Mouse (Mus musculus) midbrain, embryonic 12.5 days (tissue): ENCODE data around the gene Micall2. TPM values are rescaled to one million over a fixed set of nuclear protein-coding genes. Genes with fewer than 3 reads are reported as not detected.

Experiments used
- ATAC-seq: fragments of 200-750 bp; cut with Nextera tagmentation; 2 replicates; pipeline ENCODE4 v1.8.0; 2017; ENCODE audit warnings: low read depth, moderate TSS enrichment, moderate library complexity; ENCODE audit not compliant: low FRiP score
- H3K27ac ChIP-seq: fragments of 300-500 bp; sonication (generic); replicated peaks from 2 replicates; pipeline ENCODE4 v1.5.1; 2016; ENCODE audit warnings: mild to moderate bottlenecking
- H3K27me3 ChIP-seq: fragments of 300-500 bp; sonication (generic); 2 replicates; pipeline ENCODE4 v1.6.1; 2016; ENCODE audit warnings: mild to moderate bottlenecking
- H3K36me3 ChIP-seq: fragments of 300-500 bp; sonication (generic); 2 replicates; pipeline ENCODE4 v1.6.1; 2016
- H3K4me1 ChIP-seq: fragments of 300-500 bp; sonication (generic); 2 replicates; pipeline ENCODE4 v1.6.1; 2016
- H3K4me2 ChIP-seq: fragments of 300-500 bp; sonication (generic); replicated peaks from 2 replicates; pipeline ENCODE4 v1.6.1; 2016; ENCODE audit warnings: mild to moderate bottlenecking, moderate library complexity
- H3K4me3 ChIP-seq: fragments of 300-500 bp; sonication (generic); 2 replicates; pipeline ENCODE4 v1.5.1; 2016; ENCODE audit warnings: mild to moderate bottlenecking
- H3K9ac ChIP-seq: fragments of 300-500 bp; sonication (generic); replicated peaks from 2 replicates; pipeline ENCODE4 v1.6.1; 2016; ENCODE audit warnings: mild to moderate bottlenecking, moderate library complexity
- H3K9me3 ChIP-seq: fragments of 300-500 bp; sonication (generic); 2 replicates; pipeline ENCODE4 v1.6.1; 2016; ENCODE audit warnings: mild to moderate bottlenecking
- WGBS: fragments of 180-500 bp; shearing (Covaris S2); methylation state at CpG from one replicate; pipeline ENCODE4 v1.1.7; 2016; 5-methylcytosine and 5-hydroxymethylcytosine counted together
- polyA plus RNA-seq: library from polyadenylated mRNA; unstranded; fragments of >200 nt; fragmentation: Nextera tagmentation; extraction: Ambion mirVana; gene quantifications from 2 replicates; pipeline ENCODE4 v1.2.1, GENCODE M21; 2016

Gene Micall2
- polyA plus RNA-seq, 1 experiment from 2014 or later, result 7.8 TPM

DNA sequence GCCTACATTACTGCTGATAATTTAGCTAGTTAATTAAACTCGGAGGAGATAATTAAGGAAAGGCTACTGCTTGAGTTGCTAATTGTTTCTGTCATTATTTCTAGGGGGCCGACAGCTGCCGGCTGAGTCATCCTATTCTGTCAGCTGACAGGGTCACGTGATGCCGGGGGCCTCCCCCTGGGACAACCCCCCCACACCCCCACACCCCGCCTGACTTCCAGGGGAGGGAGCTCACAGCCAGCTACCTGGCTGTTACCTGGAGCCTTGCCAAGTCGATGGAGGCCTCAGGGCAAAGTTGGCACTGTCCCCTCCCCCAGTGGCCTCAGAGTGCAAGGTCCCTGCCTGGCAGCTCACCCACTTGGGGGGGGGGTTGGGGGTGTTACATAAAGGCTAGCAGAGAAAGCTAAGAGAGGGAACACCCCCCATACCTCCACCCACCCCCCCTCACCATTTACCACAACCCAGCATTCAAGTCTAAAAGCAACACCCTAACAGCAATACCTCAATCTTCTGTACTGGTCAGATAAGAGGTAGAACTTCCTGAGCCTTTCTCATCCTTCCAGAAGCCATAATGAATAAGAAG is 41.1 kb downstream of the Micall2 start:
- no peak overlapping the region for H3K4me2 ChIP-seq
- H3K9me3 ChIP-seq, result no peaks in the 10 kb centered on the region
- no peak overlapping the region for H3K27ac ChIP-seq
- H3K4me1 ChIP-seq, result peaks cover 11% of the 10 kb centered on the region
- ATAC-seq, result no peak
- 45% methylated on average over 7 of the region's 7 CpGs for WGBS
- no peak overlapping the region for H3K4me3 ChIP-seq
- no peaks in the 10 kb centered on the region for H3K36me3 ChIP-seq
- H3K27me3 ChIP-seq, result no peaks in the 10 kb centered on the region
- no peak overlapping the region for H3K9ac ChIP-seq

DNA sequence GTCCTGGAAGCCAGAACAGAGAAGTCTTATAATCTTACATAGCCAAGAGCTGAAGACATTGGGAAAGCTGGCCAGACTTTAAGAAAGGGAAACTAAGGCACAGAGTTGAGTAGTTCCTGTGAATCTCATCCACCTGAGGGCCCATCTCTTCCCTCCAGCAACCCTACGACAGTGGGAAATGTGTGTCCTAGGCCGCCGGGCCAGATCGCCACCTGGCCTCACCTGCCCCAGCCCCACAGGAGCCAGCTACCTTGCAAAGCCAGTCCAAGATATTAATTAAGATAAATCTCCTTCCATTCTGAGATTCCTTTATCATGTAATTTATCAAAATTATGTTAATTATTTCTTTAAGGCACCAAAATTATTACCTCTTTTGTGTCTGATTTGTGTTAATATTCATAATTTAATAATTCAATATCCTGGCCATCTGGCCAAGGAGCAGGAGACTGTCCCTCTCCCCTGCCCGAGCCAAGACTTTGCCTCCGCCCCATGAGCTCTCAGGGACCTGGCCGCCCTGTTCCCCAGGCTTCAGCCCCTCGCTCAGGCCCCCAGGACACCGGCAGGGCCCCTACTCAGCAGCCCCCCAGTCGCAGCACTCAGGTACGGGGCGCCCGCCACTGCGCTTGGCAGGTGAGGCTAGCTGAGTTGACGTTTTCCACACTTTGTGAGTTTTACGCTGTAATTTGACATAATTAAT is 41.7 kb downstream of the Micall2 start:
- H3K4me2 ChIP-seq, result no peak overlapping the region
- peaks cover 11% of the 10 kb centered on the region for H3K4me1 ChIP-seq
- no peaks in the 10 kb centered on the region for H3K9me3 ChIP-seq
- no peaks in the 10 kb centered on the region for H3K36me3 ChIP-seq
- no peak overlapping the region for H3K27ac ChIP-seq
- WGBS, result 64% methylated on average over 16 of the region's 16 CpGs
- no peak overlapping the region for H3K4me3 ChIP-seq
- H3K27me3 ChIP-seq, result peaks cover 1% of the 10 kb centered on the region; the same call in 1 of the 2 replicates
- no peak overlapping the region for H3K9ac ChIP-seq
- no peak for ATAC-seq

DNA sequence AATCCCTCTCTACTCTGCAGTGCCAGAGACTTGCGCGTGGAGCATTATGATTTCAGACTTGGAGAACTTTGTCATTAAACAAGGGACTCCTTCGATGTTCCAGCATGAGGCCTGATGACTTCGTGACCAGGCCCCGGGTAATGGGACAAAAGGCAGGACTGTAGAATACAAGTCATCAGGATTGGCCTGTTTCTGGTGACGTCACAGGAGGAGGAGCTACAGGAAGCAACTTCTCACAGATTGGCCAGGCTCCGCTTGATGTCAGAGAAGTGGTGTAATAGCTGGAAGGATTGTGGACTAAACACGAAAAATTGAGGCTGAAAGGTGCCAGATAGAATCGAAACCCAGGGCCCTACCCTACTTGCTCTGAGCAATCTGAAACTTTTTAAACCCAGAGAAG is 45.3 kb downstream of the Micall2 start:
- no peak overlapping the region for H3K27ac ChIP-seq
- no peaks in the 10 kb centered on the region for H3K36me3 ChIP-seq
- H3K27me3 ChIP-seq, result peaks cover 28% of the 10 kb centered on the region
- WGBS, result 80% methylated on average over 9 of the region's 9 CpGs
- H3K4me2 ChIP-seq, result no peak overlapping the region
- ATAC-seq, result no peak
- no peak overlapping the region for H3K9ac ChIP-seq
- no peak overlapping the region for H3K4me3 ChIP-seq
- no peaks in the 10 kb centered on the region for H3K9me3 ChIP-seq
- H3K4me1 ChIP-seq, result peaks cover 16% of the 10 kb centered on the region

DNA sequence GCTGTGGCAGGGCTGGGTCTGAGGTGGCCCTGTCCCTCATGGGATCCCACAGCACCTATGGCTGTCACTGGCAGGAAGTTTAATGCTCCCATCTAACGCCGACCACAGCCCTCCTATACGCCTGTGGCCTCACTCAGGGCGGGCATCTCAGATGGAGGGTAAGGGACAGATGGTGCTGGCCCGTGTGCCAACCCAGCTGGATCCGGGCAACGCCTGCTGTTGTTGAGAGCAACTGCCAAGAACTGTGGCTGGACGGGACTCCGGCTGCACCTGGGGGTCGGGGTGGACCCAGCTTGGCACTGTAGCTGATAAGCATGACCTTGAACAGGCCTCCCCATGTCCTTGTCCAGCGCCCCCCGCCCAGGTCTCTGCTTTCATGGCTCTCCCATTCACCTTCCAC is 47.8 kb downstream of the Micall2 start:
- H3K4me3 ChIP-seq, result no peak overlapping the region
- no peak overlapping the region for H3K27ac ChIP-seq
- H3K9me3 ChIP-seq, result no peaks in the 10 kb centered on the region
- ATAC-seq, result no peak
- no peaks in the 10 kb centered on the region for H3K36me3 ChIP-seq
- H3K4me2 ChIP-seq, result no peak overlapping the region
- peaks cover 10% of the 10 kb centered on the region for H3K4me1 ChIP-seq
- H3K9ac ChIP-seq, result no peak overlapping the region
- H3K27me3 ChIP-seq, result peaks cover 52% of the 10 kb centered on the region
- WGBS, result 86% methylated on average over 12 of the region's 12 CpGs

- H3K27me3 ChIP-seq, result peaks cover 59% of the 10 kb centered on the region
- H3K36me3 ChIP-seq, result no peaks in the 10 kb centered on the region
- WGBS, result 8% methylated on average over 13 of the region's 13 CpGs
- H3K9ac ChIP-seq, result no peak overlapping the region
- H3K9me3 ChIP-seq, result no peaks in the 10 kb centered on the region
- peaks cover 17% of the 10 kb centered on the region for H3K4me1 ChIP-seq
- no peak overlapping the region for H3K4me2 ChIP-seq
- H3K4me3 ChIP-seq, result no peak overlapping the region
- no peak for ATAC-seq
- no peak overlapping the region for H3K27ac ChIP-seq
These were observed 48.5 kb downstream of the Micall2 start for GRCm38 (mm10) chr5:139687646-139688045.

GRCm38 (mm10) chr5:139686530-139687249 is 49.4 kb downstream of the Micall2 start:
- Histone ChIP-seq H3K4me1 (peaks cover 25% of the 10 kb centered on the region), H3K27ac (no peak overlapping the region), H3K4me2 (peak overlapping the region; percentile 8; the same call in 1 of the 2 replicates), H3K27me3 (peaks cover 69% of the 10 kb centered on the region), H3K9me3 (no peaks in the 10 kb centered on the region), H3K36me3 (no peaks in the 10 kb centered on the region), H3K9ac (no peak overlapping the region; the same call in 1 of the 2 replicates), H3K4me3 (no peak overlapping the region)
- 22% methylated on average over 21 of the region's 21 CpGs for WGBS
- ATAC-seq, result peak; percentile 85

GRCm38 (mm10) chr5:139683228-139683627 is 52.9 kb downstream of the Micall2 start:
- no peaks in the 10 kb centered on the region for H3K9me3 ChIP-seq
- no peak for ATAC-seq
- WGBS, result 2% methylated on average over 2 of the region's 2 CpGs
- no peaks in the 10 kb centered on the region for H3K36me3 ChIP-seq
- no peak overlapping the region for H3K4me3 ChIP-seq
- no peak overlapping the region for H3K9ac ChIP-seq
- peaks cover 83% of the 10 kb centered on the region for H3K27me3 ChIP-seq
- H3K4me1 ChIP-seq, result peaks cover 31% of the 10 kb centered on the region
- no peak overlapping the region for H3K4me2 ChIP-seq
- no peak overlapping the region for H3K27ac ChIP-seq

- Histone ChIP-seq H3K36me3 (no peaks in the 10 kb centered on the region), H3K4me3 (no peak overlapping the region), H3K9ac (0 out of 2 replicates have a peak overlapping the region, but pooled peaks have one; percentile 6), H3K27me3 (peaks cover 85% of the 10 kb centered on the region), H3K4me2 (peak overlapping the region; percentile 30), H3K27ac (peak overlapping the region; percentile 67), H3K9me3 (no peaks in the 10 kb centered on the region), H3K4me1 (peaks cover 31% of the 10 kb centered on the region)
- 0 out of 2 replicates have a peak, but pooled peaks have one; percentile 50 for ATAC-seq
- 6% methylated on average over 7 of the region's 7 CpGs for WGBS
These were observed 53.5 kb downstream of the Micall2 start for GRCm38 (mm10) chr5:139682631-139682977.

- Histone ChIP-seq H3K27me3 (peaks cover 86% of the 10 kb centered on the region), H3K36me3 (no peaks in the 10 kb centered on the region), H3K9ac (0 out of 2 replicates have a peak overlapping the region, but pooled peaks have one; percentile 6), H3K27ac (peak overlapping the region; percentile 67), H3K4me3 (no peak overlapping the region), H3K4me2 (peak overlapping the region; percentile 30), H3K4me1 (peaks cover 31% of the 10 kb centered on the region), H3K9me3 (no peaks in the 10 kb centered on the region)
- ATAC-seq, result peak; percentile 45; the same call in 1 of the 2 replicates
- WGBS, result 3% methylated on average over 20 of the region's 20 CpGs
These were observed 54.1 kb downstream of the Micall2 start for GRCm38 (mm10) chr5:139681832-139682630.

DNA sequence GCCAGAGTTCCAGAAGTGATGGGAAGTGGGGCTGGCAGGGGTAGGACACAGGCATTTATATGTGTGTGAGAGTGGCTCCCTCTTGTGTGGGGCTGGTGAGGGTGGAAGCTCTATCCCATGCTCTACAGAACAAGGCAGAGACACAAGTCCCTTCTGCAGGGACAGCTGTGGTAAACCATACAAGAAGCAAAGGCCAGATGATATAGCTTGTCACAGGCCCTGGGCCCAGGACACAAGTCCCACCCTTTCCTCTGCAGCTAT is 60.5 kb downstream of the Micall2 start:
- Histone ChIP-seq H3K9me3 (no peaks in the 10 kb centered on the region), H3K9ac (no peak overlapping the region), H3K4me3 (no peak overlapping the region), H3K4me1 (peaks cover 14% of the 10 kb centered on the region; the same call in 1 of the 2 replicates), H3K36me3 (no peaks in the 10 kb centered on the region), H3K27ac (no peak overlapping the region), H3K27me3 (peaks cover 82% of the 10 kb centered on the region), H3K4me2 (no peak overlapping the region)
- ATAC-seq, result no peak

DNA sequence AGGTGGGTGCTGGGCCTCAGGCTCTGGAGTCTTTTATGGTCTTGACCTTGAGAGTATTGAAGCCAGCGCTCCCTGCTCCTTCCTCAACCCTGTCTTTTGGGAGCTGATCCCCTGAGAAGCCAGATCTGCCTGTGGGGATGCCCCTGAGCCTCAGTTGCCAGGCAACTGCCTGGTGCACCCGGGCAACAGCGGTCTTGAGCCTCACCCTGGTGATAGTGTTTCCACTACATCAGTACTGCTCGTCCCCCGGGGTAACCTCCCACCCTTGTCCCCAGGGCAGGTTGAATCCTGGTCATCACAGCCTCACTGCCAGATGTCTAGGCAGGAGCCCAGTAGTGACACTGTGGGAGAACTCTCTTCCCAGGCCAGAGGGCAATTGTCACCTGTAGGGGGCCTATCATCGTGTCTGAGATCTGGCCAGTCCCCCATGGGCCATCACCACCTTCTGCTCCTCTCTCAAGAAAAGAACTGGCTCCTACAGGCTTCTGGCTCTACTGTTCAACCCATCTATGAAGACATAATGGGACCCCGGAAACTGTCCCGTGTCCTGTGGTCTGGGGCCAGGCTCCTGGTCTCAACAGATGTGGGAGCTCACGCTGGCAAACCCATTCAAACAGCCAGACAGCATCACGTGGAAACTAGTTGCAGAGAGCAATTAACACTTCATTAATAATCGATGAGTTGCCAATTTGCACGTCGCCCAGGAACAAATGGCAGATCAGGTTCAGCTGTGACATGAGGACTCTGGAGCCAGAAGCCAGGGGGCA is 61.0 kb downstream of the Micall2 start:
- Histone ChIP-seq H3K27me3 (peaks cover 86% of the 10 kb centered on the region), H3K9me3 (no peaks in the 10 kb centered on the region), H3K4me2 (no peak overlapping the region), H3K4me1 (peaks cover 14% of the 10 kb centered on the region; the same call in 1 of the 2 replicates), H3K36me3 (no peaks in the 10 kb centered on the region), H3K27ac (no peak overlapping the region), H3K9ac (no peak overlapping the region), H3K4me3 (no peak overlapping the region)
- ATAC-seq, result no peak
- WGBS, result 39% methylated on average over 13 of the region's 13 CpGs
